Mouse (Mus musculus) thymus, adult 18-20 months (tissue): ENCODE measurements at regions not wholly inside any gene's neighbourhood (a gene's known extent, or its start where the extent isn't known, plus 50 kb on each side); places are given as distances from the start of the nearest gene placed in this dataset.

Source experiments
- DNase-seq, 2 experiments: peaks; one replicate each; pipeline ENCODE4 v3.0.0; 2022; ENCODE audit warnings: mixed read lengths in 2 of 2

DNA sequence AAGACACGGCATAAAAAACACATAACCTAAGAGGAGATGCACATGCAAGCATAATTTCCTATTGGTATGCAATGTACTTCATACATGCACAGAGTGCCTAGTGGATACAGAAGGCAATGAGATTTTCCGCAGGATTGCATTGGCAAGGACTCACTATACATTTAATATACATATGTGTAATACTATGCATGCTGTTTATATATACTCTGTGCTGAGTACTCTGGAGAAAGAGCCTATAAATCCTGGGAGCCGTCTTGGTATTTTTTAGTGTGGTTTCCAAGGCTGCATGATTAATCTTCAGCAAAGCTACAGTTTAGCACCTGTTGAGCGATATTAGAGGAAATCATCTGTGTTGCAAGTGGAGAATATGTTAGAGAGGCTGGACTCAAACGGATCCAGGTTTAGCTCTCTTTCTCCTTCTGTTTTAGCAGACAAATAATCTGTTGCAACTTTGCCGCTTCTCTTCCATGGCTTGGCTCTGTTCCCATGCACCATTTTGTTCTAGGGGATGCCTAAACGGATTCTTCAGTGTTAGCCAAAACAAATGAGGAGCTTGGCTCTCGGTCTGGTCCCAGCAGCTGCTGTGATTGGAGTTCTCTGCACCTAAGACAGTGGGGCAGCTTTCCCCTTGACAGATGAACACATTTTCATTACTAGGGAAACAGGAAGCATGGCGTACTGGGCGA, 459.0 kb downstream of the Sorl1 start:
- no peak for DNase-seq

- no peak for DNase-seq
Measured at GRCm38 (mm10) chr9:41660576-41660975, 463.5 kb downstream of the Sorl1 start.

GRCm38 (mm10) chr9:41660011-41660410, 464.1 kb downstream of the Sorl1 start:
- no peak for DNase-seq

GRCm38 (mm10) chr9:41631564-41632205, 470.2 kb upstream of the Ubash3b start:
- no peak for DNase-seq

DNA sequence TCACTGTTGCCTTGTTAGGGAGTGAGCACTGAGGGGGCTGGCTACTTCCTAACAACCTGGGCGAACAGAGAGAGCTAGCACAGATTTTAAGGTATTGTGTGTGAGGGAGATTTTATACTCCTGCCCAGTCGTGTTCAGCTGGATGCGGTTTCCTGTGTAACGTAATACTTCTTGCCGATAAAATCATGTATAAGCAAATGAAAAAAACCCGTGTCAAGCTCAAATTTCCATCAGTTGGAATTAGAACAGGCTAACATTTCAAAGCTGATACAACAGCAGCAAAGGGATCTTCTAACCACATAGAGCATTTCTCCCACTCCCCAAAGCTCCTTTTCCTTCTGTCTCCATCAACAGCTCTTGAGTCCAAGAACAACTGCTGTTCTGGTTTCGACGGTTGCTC, 459.8 kb upstream of the Ubash3b start:
- DNase-seq, result no peak

GRCm38 (mm10) chr9:41614002-41614401, 452.5 kb upstream of the Ubash3b start:
- no peak for DNase-seq

DNA sequence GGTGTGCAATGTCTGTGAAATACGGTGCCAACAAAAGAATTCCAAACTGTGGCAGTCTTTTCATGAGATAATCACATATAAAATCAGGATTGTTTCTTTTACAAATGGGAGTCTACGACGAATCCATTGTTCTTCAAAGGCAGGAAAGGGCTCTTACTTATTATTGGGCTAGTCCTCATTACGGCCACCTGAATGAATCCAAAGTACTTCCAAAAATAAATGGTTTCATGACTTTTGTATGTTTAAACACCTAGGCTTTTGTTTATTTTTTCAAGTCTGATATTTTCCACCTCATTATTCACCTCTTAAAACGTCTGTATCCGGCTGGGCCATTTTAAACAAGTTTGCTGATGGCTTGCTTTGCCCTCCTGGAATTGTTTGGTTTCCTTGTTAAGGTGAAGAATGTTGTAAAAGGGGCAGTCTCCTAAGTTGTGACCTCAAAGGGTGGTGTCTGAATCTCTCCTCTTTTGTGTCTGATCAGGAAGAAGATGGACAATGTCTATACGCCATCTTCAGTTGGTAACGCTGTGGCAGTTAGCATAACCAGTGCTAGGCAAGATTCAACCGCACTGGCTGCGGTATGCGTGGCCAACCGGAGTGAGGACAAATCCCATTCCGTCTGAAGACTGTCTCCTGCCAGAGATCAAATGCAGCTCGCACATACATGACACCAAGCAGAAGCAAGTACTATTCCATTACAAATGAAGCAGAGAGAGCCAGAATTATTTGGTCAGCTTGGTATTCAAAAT, 451.5 kb upstream of the Ubash3b start:
- no peak for DNase-seq

- DNase-seq, result no peak
Measured at GRCm38 (mm10) chr9:41612452-41612795, 450.9 kb upstream of the Ubash3b start.

DNA sequence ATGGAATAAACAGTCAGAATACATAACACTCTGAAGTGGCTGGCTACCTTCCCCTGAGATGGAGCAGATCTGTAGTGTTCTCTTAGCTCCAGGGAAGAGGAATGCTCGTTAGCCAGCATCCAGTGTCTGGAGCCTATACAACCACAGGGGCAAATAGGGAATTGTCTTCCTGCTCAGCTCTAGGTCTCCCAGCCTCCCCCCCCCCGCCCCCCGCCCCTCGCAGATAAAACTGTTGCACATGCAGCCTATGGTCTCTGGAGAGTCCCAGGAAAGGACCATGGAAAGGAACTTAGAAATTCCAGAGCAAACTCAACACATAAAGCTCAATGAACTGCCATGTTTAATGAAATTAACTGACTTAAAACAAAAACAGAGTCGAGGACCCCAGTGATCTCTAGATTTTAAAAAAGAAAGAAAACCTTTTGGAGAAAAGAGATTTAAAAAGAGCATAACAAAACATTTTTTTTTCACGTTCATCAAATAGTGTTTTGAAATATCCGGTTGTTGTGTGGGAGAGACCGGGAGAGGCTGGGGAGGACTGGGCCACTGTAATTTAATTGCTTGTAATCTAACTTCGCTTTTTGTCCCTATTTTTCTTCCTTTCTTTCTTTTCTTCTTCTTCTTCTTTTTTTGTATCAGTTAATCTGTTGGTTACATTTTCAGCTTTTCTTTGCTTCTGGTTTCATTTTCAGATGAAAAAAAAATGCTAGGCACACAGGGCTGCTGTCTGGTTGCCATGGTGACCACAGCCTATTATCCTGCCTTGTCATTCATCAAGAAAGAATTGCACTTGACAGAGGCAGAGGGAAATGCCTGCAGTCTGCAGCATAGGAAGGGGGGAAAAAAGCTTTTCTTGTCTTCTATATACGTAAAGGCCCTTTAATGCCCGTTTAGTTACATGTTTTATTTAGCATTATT, 450.3 kb upstream of the Ubash3b start:
- no peak for DNase-seq

- no peak for DNase-seq
Measured at GRCm38 (mm10) chr9:41610347-41610746, 448.9 kb upstream of the Ubash3b start.

GRCm38 (mm10) chr9:41606136-41606535, 444.6 kb upstream of the Ubash3b start:
- DNase-seq, result no peak

GRCm38 (mm10) chr9:41604916-41605315, 443.4 kb upstream of the Ubash3b start:
- no peak for DNase-seq

DNA sequence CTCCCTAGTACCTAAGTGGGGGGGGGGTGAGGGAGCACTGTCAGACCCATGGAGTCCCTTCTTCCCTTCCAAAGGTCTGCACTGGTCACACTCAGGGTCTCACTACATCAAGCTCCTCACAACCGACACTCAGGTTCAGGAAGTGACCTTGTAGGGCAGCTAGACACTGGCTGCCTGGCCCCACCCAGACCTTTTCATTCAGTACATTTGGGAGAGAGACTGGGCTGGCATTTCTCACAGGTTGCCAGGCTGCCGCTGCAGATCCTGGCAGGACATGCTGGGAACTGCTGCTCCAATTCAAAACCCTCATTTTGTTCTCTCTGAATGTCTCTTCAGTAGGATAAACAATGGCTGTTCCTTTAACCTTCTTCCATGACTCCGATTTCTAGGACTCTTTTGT, 439.3 kb upstream of the Ubash3b start:
- no peak for DNase-seq

DNA sequence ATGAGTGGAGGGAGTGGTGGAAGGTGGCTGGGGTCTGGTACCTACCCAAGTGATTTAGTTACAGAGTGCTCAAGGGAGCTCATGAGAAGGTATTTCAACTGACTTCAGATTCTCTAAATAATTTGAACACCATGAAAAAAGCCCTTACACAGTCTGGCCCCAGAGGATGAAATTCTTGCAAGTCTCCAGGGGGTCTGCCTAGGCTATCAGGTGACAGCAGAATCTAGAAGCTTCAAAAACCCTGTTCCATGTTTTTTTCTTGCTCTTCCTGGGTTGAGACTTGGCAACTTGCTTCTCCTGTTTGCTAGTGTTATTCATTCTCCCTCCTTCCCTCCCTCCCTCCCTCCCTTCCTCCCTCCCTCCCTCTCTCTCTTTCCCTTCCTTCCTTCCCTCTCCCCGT, 438.4 kb upstream of the Ubash3b start:
- DNase-seq, result no peak

GRCm38 (mm10) chr9:41595749-41596148, 434.3 kb upstream of the Ubash3b start:
- DNase-seq, result no peak

DNA sequence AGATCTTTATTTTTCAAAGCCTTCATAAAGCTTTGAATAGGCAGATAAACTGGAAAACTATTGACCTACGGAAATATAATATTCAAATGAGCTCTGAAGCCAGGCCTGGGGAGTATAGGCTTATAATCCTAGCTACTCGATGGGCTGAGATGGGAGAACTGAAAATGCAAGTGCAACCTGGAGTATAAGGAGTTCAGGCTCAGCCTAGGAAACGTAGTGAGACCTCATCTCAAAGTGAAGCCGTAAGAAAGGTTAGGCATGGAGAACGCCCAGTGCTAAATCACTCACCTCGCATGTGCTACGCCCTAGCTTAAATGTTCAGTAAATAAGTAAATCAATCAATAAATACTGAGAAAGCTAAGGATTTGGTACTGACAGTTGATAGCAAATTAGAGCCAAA, 432.5 kb upstream of the Ubash3b start:
- no peak for DNase-seq

DNA sequence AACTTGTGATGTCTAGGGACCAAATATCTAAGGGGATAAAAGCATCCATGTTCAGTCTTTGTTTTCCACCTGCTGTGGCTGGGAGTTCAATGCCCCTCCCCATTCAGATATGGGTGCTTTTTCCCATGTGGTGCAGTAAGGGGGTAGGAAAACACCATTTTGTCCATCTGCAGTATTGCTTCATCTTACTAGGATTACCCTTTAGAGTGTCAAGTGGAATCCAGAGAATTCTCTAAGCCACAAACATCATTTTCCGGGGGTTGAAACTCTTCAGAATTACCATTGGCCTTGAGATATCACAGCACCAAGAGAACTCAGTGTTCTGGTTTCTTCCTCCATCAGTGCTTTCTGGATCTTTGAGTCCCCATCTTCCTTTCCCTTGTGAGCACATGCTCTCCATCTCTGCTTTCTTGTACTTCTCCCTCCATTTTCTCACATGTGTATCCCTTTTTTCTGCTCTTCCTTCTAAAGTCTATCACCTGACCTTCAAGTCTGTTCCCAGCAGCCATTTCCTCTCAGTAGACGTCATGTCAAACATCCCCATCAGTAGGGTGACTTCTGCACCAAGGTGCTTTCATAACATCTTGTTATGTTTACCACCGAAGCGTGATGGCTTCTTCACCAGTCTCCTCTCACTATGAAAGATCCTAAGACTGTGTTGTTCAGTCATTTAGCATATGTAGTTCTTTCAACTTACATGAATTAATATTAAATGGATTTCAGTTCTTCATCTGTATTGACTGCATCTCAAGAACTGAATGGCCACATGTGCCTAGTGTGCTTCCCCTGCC, 431.6 kb upstream of the Ubash3b start:
- no peak for DNase-seq

DNA sequence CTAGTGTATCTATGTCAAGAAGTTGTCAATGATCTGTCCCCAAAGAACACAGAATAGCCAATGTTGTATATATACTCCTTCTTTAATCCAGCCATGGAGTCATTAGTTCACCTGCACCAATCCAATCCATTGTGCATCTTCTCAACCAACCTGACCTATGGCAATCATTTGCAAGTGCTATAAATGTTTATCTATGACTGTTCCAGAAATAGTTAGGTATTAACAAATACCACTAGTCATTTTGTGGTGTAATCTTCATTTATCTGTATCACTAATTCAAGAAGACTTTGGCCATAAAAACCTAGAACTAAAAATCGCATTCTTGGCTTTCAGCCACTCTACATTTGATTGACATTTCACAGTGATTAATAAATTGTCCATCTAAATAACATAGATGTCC, 430.6 kb upstream of the Ubash3b start:
- DNase-seq, result no peak

GRCm38 (mm10) chr9:41590164-41590563, 428.7 kb upstream of the Ubash3b start:
- no peak for DNase-seq

GRCm38 (mm10) chr9:41588466-41589425, 427.2 kb upstream of the Ubash3b start:
- no peak for DNase-seq

- no peak for DNase-seq
Measured at GRCm38 (mm10) chr9:41587762-41588161, 426.3 kb upstream of the Ubash3b start.
